Comparison of ENCODE assay signal across 8 mouse cellular contexts in genomic region chr10:21881837-21882183, GRCm38 (mm10). TPM values are rescaled to one million over a fixed set of nuclear protein-coding genes. Genes with fewer than 3 reads are reported as not detected.
DNase-seq lines count a peak whose midpoint lies in the region; ATAC-seq lines count a peak whose summit lies in the region.
"Had no signal": no experiment of that assay in that cellular context is flagged by ENCODE, and none has a peak within 500 bp of the region (broad histone marks: within the 10 kb centered on the region; RNA-seq: fewer than 3 reads in every experiment).

No protein-coding gene starts in this region.

- H3K27me3 ChIP-seq in megakaryocyte, embryonic 14.5 days (replicated peaks), result peaks cover 34% of the 10 kb centered on the region
- H3K27me3 ChIP-seq in forebrain, embryonic 13.5 days, result no peaks in the 10 kb centered on the region; the same call in 1 of the 2 replicates
- H3K27me3 ChIP-seq in limb, embryonic 15.5 days, result peaks cover 8% of the 10 kb centered on the region; the same call in 1 of the 2 replicates
- 0 out of 2 replicates have a peak, but pooled peaks cover 10% of the 10 kb centered on the region for H3K27me3 ChIP-seq in stomach, embryonic 15.5 days (replicated peaks)

- H3K9ac ChIP-seq in forebrain, embryonic 13.5 days, result peak overlapping the region; percentile 68
- peak overlapping the region; percentile 15; the same call in 1 of the 2 replicates for H3K9ac ChIP-seq in limb, embryonic 15.5 days
- H3K9ac ChIP-seq in stomach, embryonic 15.5 days, result no peak overlapping the region

- peak overlapping the region; percentile 70 for H3K4me2 ChIP-seq in forebrain, embryonic 13.5 days
- peak overlapping the region; percentile 77 for H3K4me2 ChIP-seq in limb, embryonic 15.5 days
- H3K4me2 ChIP-seq in stomach, embryonic 15.5 days, result peak overlapping the region; percentile 58

- H3K36me3 ChIP-seq in megakaryocyte, embryonic 14.5 days (replicated peaks; ENCODE audit: low read length), result no peaks in the 10 kb centered on the region
- no peaks in the 10 kb centered on the region for H3K36me3 ChIP-seq in forebrain, embryonic 13.5 days (ENCODE audit: poor library complexity, severe bottlenecking)
- no peaks in the 10 kb centered on the region for H3K36me3 ChIP-seq in limb, embryonic 15.5 days
- no peaks in the 10 kb centered on the region for H3K36me3 ChIP-seq in stomach, embryonic 15.5 days

- H3K4me1 ChIP-seq in megakaryocyte, embryonic 14.5 days, result peaks cover 7% of the 10 kb centered on the region
- H3K4me1 ChIP-seq in forebrain, embryonic 13.5 days, result peaks cover 22% of the 10 kb centered on the region
- peaks cover 16% of the 10 kb centered on the region for H3K4me1 ChIP-seq in limb, embryonic 15.5 days
- H3K4me1 ChIP-seq in stomach, embryonic 15.5 days, result peaks cover 12% of the 10 kb centered on the region; the same call in 1 of the 2 replicates

- WGBS in forebrain, embryonic 13.5 days, result 28% methylated on average over 4 of the region's 4 CpGs
- WGBS in limb, embryonic 15.5 days, result 26% methylated on average over 4 of the region's 4 CpGs
- 39% methylated on average over 4 of the region's 4 CpGs for WGBS in stomach, embryonic 15.5 days

- peaks cover 16% of the 10 kb centered on the region for H3K9me3 ChIP-seq in megakaryocyte, embryonic 14.5 days
- H3K9me3 ChIP-seq in forebrain, embryonic 13.5 days (replicated peaks), result no peaks in the 10 kb centered on the region
- H3K9me3 ChIP-seq in limb, embryonic 15.5 days, result no peaks in the 10 kb centered on the region
- no peaks in the 10 kb centered on the region for H3K9me3 ChIP-seq in stomach, embryonic 15.5 days

- no peak for ATAC-seq in megakaryocyte, adult 5-6 weeks (ENCODE audit: poor library complexity, severe bottlenecking)
- no peak for ATAC-seq in forebrain, embryonic 13.5 days
- no peak for ATAC-seq in limb, embryonic 15.5 days (ENCODE audit: insufficient number of reproducible peaks, low FRiP score, low TSS enrichment, low read depth)
- ATAC-seq in stomach, embryonic 15.5 days (ENCODE audit: insufficient read depth, low FRiP score, low read depth), result no peak

- intact Hi-C loops in left cerebral cortex, postnatal 4 days (cut with DNase I), result loop anchor here (2.0 to 10.0 kb wide), 4 partner anchors 113 to 415 kb away; no protein-coding TSS in a partner anchor

- no peak for DNase-seq in embryo, embryonic 10 days (ENCODE audit: low spot score)
- DNase-seq in left cerebral cortex, postnatal 4 days, result no peak
- DNase-seq: kidney, postnatal 25 days had no signal

- peak overlapping the region; percentile 81 for H3K4me3 ChIP-seq in megakaryocyte, embryonic 14.5 days (replicated peaks)
- peak overlapping the region; percentile 47 for H3K4me3 ChIP-seq in forebrain, embryonic 13.5 days
- peak overlapping the region; percentile 43 for H3K4me3 ChIP-seq in limb, embryonic 15.5 days
- H3K4me3 ChIP-seq in stomach, embryonic 15.5 days (replicated peaks), result peak overlapping the region; percentile 30

- peak overlapping the region; percentile 73 for H3K27ac ChIP-seq in forebrain, embryonic 13.5 days
- no peak overlapping the region for H3K27ac ChIP-seq in limb, embryonic 15.5 days
- H3K27ac ChIP-seq in stomach, embryonic 15.5 days, result no peak overlapping the region

RNA-seq across cellular contexts. Expression of gene Sgk1, which starts 0.2 kb away (rescaled TPM):
- 1.6 TPM in 1 of 2 replicates, not detected in the other for polyA plus RNA-seq in megakaryocyte, embryonic 14.5 days (2012; ENCODE audit: insufficient read depth, low replicate concordance)
- 27.2 and 31.3 TPM in 2 replicates for total RNA-seq in megakaryocyte, adult 5-6 weeks (2015)
- 43.9 and 48.3 TPM in 2 replicates for total RNA-seq in megakaryocyte, adult 5-6 weeks (2017)
- polyA plus RNA-seq in forebrain, embryonic 13.5 days (2015; fragmentation: Nextera tagmentation; extraction: Ambion mirVana), result 16.3 and 18.3 TPM in 2 replicates
- 45.9 and 46.0 TPM in 2 replicates for polyA plus RNA-seq in limb, embryonic 15.5 days (2015; fragmentation: Nextera tagmentation; extraction: Ambion mirVana)
- 31.2 and 32.6 TPM in 2 replicates for polyA plus RNA-seq in stomach, embryonic 15.5 days (2015; fragmentation: Nextera tagmentation; extraction: Ambion mirVana)
- total RNA-seq in left cerebral cortex, postnatal 4 days (2021), result 10 to 100 TPM; 70.3 to 86.9 TPM

Comparison
In these comparisons a context has a peak if more than half of its experiments do, and no peak if none do; other contexts are left out.
1. H3K4me3 ChIP-seq: peak in every context shown above with its lines; median percentile 81 in megakaryocyte, embryonic 14.5 days; 47 in forebrain, embryonic 13.5 days; 43 in limb, embryonic 15.5 days; 30 in stomach, embryonic 15.5 days.